Mouse (Mus musculus): ENCODE results near the gene Dlx1. TPM values are rescaled to one million over a fixed set of nuclear protein-coding genes. Genes with fewer than 3 reads are reported as not detected.
A peak's percentile ranks its signal among the peaks of the same experiment; 100 is the strongest.

The Dlx1 gene
- polyA plus RNA-seq, 1 experiment from 2014 or later, result 297 TPM

- H3K9ac ChIP-seq (replicated peaks), result peak overlapping the region; percentile 62
- peak overlapping the region; percentile 92 for H3K4me2 ChIP-seq (replicated peaks)
- ATAC-seq (replicated peaks), result no peak
- H3K9me3 ChIP-seq, result no peaks in the 10 kb centered on the region
- WGBS, result under 1% methylated on average over 28 of the region's 30 CpGs
- H3K4me1 ChIP-seq, result peaks cover 46% of the 10 kb centered on the region
- H3K36me3 ChIP-seq, result no peaks in the 10 kb centered on the region
- H3K27me3 ChIP-seq, result peaks cover 19% of the 10 kb centered on the region; the same call in 1 of the 2 replicates
- peak overlapping the region; percentile 93 for H3K27ac ChIP-seq (replicated peaks)
- peak overlapping the region; percentile 57 for H3K4me3 ChIP-seq
Observed at GRCm38 (mm10) chr2:71542816-71543301, 14.9 kb downstream of the Dlx1 start.

GRCm38 (mm10) chr2:71543531-71543930, 15.6 kb downstream of the Dlx1 start:
- Histone ChIP-seq H3K4me3 (peak overlapping the region; percentile 57), H3K27ac (replicated peaks) (peak overlapping the region; percentile 93), H3K9me3 (no peaks in the 10 kb centered on the region), H3K36me3 (no peaks in the 10 kb centered on the region), H3K27me3 (peaks cover 22% of the 10 kb centered on the region; the same call in 1 of the 2 replicates), H3K4me1 (peaks cover 51% of the 10 kb centered on the region), H3K9ac (replicated peaks) (peak overlapping the region; percentile 62), H3K4me2 (replicated peaks) (peak overlapping the region; percentile 92)
- 7% methylated on average over 9 of the region's 9 CpGs for WGBS
- no peak for ATAC-seq (replicated peaks)

GRCm38 (mm10) chr2:71543948-71544347, 16.0 kb downstream of the Dlx1 start:
- ATAC-seq (replicated peaks), result no peak
- Histone ChIP-seq H3K4me1 (peaks cover 51% of the 10 kb centered on the region), H3K36me3 (no peaks in the 10 kb centered on the region), H3K27me3 (peaks cover 22% of the 10 kb centered on the region; the same call in 1 of the 2 replicates), H3K27ac (replicated peaks) (peak overlapping the region; percentile 93), H3K9ac (replicated peaks) (peak overlapping the region; percentile 62), H3K9me3 (no peaks in the 10 kb centered on the region), H3K4me3 (peak overlapping the region; percentile 57), H3K4me2 (replicated peaks) (peak overlapping the region; percentile 92)
- WGBS, result 3% methylated on average over 20 of the region's 20 CpGs

GRCm38 (mm10) chr2:71544391-71545285, 16.7 kb downstream of the Dlx1 start:
- H3K27me3 ChIP-seq, result peaks cover 22% of the 10 kb centered on the region
- H3K4me2 ChIP-seq (replicated peaks), result peak overlapping the region; percentile 92
- no peaks in the 10 kb centered on the region for H3K9me3 ChIP-seq
- peaks cover 51% of the 10 kb centered on the region for H3K4me1 ChIP-seq
- H3K9ac ChIP-seq (replicated peaks), result peak overlapping the region; percentile 62
- WGBS, result 3% methylated on average over 61 of the region's 61 CpGs
- H3K27ac ChIP-seq (replicated peaks), result peak overlapping the region; percentile 93
- no peaks in the 10 kb centered on the region for H3K36me3 ChIP-seq
- H3K4me3 ChIP-seq, result peak overlapping the region; percentile 57
- no peak for ATAC-seq (replicated peaks)

- Histone ChIP-seq H3K9ac (replicated peaks) (peak overlapping the region; percentile 62), H3K9me3 (no peaks in the 10 kb centered on the region), H3K27me3 (peaks cover 29% of the 10 kb centered on the region), H3K4me2 (replicated peaks) (peak overlapping the region; percentile 92), H3K36me3 (no peaks in the 10 kb centered on the region), H3K4me3 (peak overlapping the region; percentile 57), H3K27ac (replicated peaks) (peak overlapping the region; percentile 93), H3K4me1 (peaks cover 49% of the 10 kb centered on the region)
- ATAC-seq (replicated peaks), result 0 out of 2 replicates have a peak, but pooled peaks have one; percentile 0
- 4% methylated on average over 32 of the region's 32 CpGs for WGBS
Observed at GRCm38 (mm10) chr2:71545401-71545881, 17.5 kb downstream of the Dlx1 start.

GRCm38 (mm10) chr2:71545882-71546639, 18.1 kb downstream of the Dlx1 start:
- H3K4me1 ChIP-seq, result peaks cover 42% of the 10 kb centered on the region
- peaks cover 32% of the 10 kb centered on the region for H3K27me3 ChIP-seq
- H3K27ac ChIP-seq (replicated peaks), result peak overlapping the region; percentile 93
- under 1% methylated on average over 58 of the region's 59 CpGs for WGBS
- no peaks in the 10 kb centered on the region for H3K9me3 ChIP-seq
- no peaks in the 10 kb centered on the region for H3K36me3 ChIP-seq
- H3K4me3 ChIP-seq, result peak overlapping the region; percentile 57
- peak overlapping the region; percentile 92 for H3K4me2 ChIP-seq (replicated peaks)
- ATAC-seq (replicated peaks), result peak; percentile 68
- H3K9ac ChIP-seq (replicated peaks), result peak overlapping the region; percentile 62

- peak; percentile 76 for ATAC-seq (replicated peaks)
- under 1% methylated on average over 37 of the region's 37 CpGs for WGBS
- no peaks in the 10 kb centered on the region for H3K9me3 ChIP-seq
- H3K4me1 ChIP-seq, result peaks cover 38% of the 10 kb centered on the region
- H3K4me3 ChIP-seq, result peak within 1 kb of the TSS; percentile 57
- H3K9ac ChIP-seq (replicated peaks), result peak within 1 kb of the TSS; percentile 62
- peak within 1 kb of the TSS; percentile 92 for H3K4me2 ChIP-seq (replicated peaks)
- peaks cover 31% of the 10 kb centered on the region for H3K27me3 ChIP-seq
- no peaks in the 10 kb centered on the region for H3K36me3 ChIP-seq
- peak within 1 kb of the TSS; percentile 93 for H3K27ac ChIP-seq (replicated peaks)
Observed at GRCm38 (mm10) chr2:71546640-71547071, 18.7 kb downstream of the Dlx1 start, which contains the start of gene Dlx2. Gene Dlx2, minus strand, starts transcription at chr2:71546754.

- Histone ChIP-seq H3K36me3 (no peaks in the 10 kb centered on the region), H3K27me3 (peaks cover 32% of the 10 kb centered on the region), H3K4me2 (replicated peaks) (no peak overlapping the region), H3K27ac (replicated peaks) (no peak overlapping the region), H3K4me3 (no peak overlapping the region), H3K9me3 (no peaks in the 10 kb centered on the region), H3K9ac (replicated peaks) (no peak overlapping the region), H3K4me1 (peaks cover 40% of the 10 kb centered on the region)
- under 1% methylated on average over 8 of the region's 8 CpGs for WGBS
- no peak for ATAC-seq (replicated peaks)
Observed at GRCm38 (mm10) chr2:71547829-71548228, 19.9 kb downstream of the Dlx1 start.

GRCm38 (mm10) chr2:71550330-71550729, 22.4 kb downstream of the Dlx1 start:
- Histone ChIP-seq H3K9me3 (no peaks in the 10 kb centered on the region), H3K4me1 (peaks cover 28% of the 10 kb centered on the region), H3K4me2 (replicated peaks) (no peak overlapping the region), H3K9ac (replicated peaks) (no peak overlapping the region), H3K27ac (replicated peaks) (no peak overlapping the region), H3K27me3 (peaks cover 38% of the 10 kb centered on the region), H3K4me3 (no peak overlapping the region), H3K36me3 (no peaks in the 10 kb centered on the region)
- 38% methylated on average over 3 of the region's 3 CpGs for WGBS
- no peak for ATAC-seq (replicated peaks)

- H3K27ac ChIP-seq (replicated peaks), result no peak overlapping the region
- peaks cover 38% of the 10 kb centered on the region for H3K27me3 ChIP-seq
- 3% methylated on average over 18 of the region's 18 CpGs for WGBS
- no peak for ATAC-seq (replicated peaks)
- peaks cover 14% of the 10 kb centered on the region for H3K4me1 ChIP-seq
- H3K4me3 ChIP-seq, result no peak overlapping the region
- H3K9me3 ChIP-seq, result no peaks in the 10 kb centered on the region
- H3K9ac ChIP-seq (replicated peaks), result no peak overlapping the region
- H3K36me3 ChIP-seq, result no peaks in the 10 kb centered on the region
- H3K4me2 ChIP-seq (replicated peaks), result no peak overlapping the region
Observed at GRCm38 (mm10) chr2:71551704-71552103, 23.8 kb downstream of the Dlx1 start.

GRCm38 (mm10) chr2:71556071-71556470, 28.2 kb downstream of the Dlx1 start:
- H3K4me2 ChIP-seq (replicated peaks), result no peak overlapping the region
- H3K4me3 ChIP-seq, result no peak overlapping the region
- no peaks in the 10 kb centered on the region for H3K9me3 ChIP-seq
- peaks cover 14% of the 10 kb centered on the region for H3K27me3 ChIP-seq
- peaks cover 3% of the 10 kb centered on the region; the same call in 1 of the 2 replicates for H3K4me1 ChIP-seq
- no peak overlapping the region for H3K27ac ChIP-seq (replicated peaks)
- no peak for ATAC-seq (replicated peaks)
- WGBS, result 75% methylated on average over 5 of the region's 5 CpGs
- no peaks in the 10 kb centered on the region for H3K36me3 ChIP-seq
- no peak overlapping the region for H3K9ac ChIP-seq (replicated peaks)
